Mouse (Mus musculus): ENCODE measurements around the gene Cdh23.

GRCm38 (mm10) chr10:60653675-60654074 lies 42.6 kb downstream of the Cdh23 start:
- no peak for TF ChIP-seq CTCF (IDR thresholded peaks at IDR 0.05; ENCODE audit: control insufficient read depth, insufficient read depth, insufficient read length)
- TF ChIP-seq USF1 (IDR thresholded peaks at IDR 0.05; ENCODE audit: low read depth) = no peak

Measured in C2C12 (cell line).